Mouse (Mus musculus) cerebellum, adult 11-12 months (tissue): ENCODE measurements around the gene Nmb.

Experiments used
- DNase-seq: peaks from one replicate; pipeline ENCODE4 v3.0.0; 2022

Nmb gene

GRCm38 (mm10) chr7:80855316-80855715 is 49.6 kb downstream of the Nmb start:
- DNase-seq, result no peak

GRCm38 (mm10) chr7:80853218-80853617 is 51.7 kb downstream of the Nmb start:
- DNase-seq, result no peak
